Mouse (Mus musculus) frontal cortex, postnatal 25 days (tissue): Measurements from ENCODE around the gene Faf2.
A peak's percentile ranks its signal among the peaks of the same experiment; 100 is the strongest.

ENCODE experiments used
- DNase-seq, 2 experiments: peaks; one replicate each; pipeline ENCODE4 v3.0.0; 2022; ENCODE audit warnings: low spot score in 2 of 2

The Faf2 gene

DNA sequence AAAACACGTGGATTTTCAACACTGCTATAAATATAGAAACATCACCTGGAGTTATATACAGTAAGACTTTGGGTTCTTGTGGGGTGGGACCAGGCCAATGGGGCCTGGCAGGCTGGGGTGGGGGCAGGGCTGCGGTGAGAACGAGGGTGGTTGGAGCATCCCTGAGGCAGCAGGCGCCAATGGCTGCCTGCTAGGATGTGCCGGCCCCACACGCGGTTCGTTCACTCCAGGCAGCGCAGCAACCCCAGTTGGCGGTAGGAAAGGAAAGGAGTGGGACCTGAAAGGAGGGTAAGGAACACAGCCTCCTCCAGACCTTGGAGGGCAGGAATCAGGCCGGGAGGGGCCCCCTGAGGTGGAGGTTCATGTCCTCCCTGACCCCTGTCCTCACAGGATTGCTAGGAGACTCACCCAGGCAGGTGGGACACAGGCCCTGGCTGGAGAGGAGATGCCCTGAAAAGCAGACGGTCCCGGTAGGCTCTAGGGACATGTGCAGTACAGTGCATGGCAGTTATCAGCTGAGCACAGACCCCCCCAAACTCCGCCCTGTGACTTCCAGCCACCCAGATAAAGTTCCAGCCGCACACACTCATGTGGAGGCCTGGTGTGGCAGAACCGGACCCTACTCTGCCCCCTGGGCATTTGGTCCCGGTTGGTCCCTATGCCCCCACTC, 58.7 kb downstream of the Faf2 start:
- DNase-seq: no peak

DNA sequence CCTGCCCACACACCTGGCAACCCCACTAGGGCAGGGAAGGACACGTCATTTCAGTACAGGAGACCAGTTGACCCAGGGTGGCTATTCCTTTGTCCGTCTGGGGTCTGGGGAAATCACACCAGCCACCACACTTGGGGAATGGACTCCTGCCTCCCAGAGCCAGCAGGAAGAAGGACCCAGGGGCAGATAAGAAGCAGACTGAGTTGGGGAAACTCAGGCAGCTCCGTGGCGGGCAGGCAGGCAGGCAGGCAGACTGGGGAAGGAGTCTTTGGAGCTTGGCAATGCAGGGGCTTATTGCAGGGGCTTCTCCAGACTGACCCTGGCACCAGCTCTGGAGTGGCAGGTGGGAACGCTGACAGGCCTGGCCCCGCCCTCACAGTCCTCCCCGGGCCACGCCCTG, 59.7 kb downstream of the Faf2 start:
- no peak for DNase-seq

DNA sequence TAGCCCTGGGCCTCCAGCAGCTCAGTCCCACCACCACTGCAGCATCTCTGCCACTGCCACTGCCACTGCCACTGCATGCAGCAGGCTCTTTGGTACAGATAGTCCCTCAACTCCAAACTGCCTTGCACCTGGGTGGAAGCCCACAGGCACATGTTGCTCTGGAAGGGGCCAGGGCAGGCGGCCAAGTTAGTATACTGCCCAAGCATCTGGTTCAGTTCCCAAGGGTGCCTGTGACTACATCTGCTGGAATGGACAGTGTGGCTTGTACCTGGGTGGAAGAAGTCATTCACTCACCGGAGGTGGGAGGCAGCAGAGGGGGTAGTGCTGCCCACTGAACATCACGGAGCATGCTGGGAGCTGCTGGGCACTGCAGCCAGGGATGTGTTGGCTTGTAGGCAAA, 61.7 kb downstream of the Faf2 start:
- no peak for DNase-seq

DNA sequence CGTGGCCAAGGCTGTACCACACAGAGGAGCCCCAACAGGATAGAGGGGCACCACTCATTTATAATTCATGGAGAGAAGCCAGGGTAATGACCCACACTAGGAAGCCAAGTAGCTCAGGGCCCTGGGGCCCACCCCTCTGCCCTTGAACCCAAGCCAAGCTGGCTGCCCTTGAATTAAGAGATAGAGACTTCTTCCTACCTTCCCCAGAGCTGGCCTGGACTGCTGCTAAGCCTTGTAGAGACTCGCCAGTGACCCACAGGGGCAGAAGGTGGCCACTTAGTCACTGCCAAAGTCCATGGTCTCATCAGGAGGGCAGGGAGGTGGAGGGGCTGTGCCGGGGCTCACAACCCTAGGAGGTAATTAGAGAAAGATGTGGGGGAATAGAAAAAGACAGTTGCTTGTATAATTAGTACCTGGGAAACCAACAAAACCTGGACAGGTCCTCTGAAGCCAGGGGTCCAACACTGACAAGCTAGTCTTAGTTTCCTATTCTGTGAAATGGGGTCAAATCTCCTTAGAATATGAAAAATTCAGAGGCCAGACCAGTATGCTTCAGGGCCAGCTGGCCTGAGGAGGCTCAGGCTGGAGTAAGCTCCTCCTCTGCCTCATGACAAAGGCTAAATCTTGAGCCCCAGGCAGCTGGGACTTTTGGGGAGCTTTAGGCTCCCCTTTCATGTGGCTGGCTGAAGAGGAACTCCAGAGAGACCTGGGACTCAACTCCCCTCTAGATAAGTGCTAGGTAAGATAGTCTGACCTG, 62.7 kb downstream of the Faf2 start:
- DNase-seq: no peak

DNA sequence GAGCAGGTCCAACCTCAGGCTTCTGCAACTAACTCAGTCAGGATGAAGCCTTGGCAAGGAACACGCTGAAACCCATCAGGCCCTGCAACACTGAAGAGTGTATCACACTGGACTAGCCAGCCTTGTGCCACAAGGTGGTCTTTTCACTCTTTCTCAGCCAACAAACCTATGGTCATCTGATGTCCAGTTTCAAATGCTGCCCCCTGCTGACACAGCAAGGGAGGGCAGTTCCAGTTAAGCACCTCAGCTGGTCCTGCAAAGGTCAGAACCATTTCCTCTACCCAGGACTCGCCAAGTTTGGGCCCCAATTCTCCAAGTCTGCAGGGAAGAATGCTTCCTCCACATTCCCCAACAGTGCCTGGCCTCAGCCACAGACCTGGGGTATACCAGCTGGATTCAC, 63.6 kb downstream of the Faf2 start:
- no peak for DNase-seq

DNA sequence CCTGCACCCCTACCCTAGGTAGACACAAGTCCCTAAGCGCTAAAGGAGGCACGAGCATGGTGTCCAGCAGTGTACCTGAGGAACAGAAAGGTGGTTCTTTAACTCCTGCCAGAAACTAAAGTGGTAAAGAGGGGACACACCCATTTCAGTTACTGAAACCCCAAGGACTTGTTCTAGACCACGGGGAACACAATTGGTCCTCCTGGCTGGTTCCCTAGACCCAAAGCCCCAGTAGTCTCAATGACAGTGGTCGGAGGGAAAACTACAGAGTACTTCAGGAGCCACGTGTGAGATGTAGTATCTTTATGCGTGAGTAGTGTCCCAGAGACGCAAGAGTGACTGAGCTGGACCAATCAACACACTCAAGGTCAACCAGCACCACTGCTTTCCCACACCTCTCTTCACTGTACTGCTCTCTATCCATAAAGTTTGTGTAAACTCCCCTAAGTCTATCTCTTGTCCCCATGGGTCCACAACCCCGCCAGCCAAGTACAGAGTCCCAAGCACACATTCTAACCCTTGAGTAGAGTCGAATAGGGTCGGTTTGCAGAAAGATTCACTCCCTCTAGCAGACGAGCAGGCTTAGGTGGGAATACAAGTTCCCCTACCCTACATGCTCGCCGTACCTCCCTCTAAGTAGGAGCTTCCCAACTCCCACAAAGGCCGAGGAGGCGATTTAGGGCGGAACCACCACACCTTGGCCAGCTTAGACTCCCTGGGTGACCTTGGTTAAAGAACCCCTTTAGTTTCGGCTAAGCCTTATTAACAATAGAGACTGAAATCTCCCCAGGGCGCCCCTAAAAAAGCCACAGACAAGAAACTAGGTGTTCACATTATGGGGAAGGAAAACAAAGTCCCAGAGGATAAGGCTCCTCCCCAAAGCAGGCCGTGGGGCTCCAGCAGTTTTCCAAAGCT, 64.8 kb downstream of the Faf2 start:
- no peak for DNase-seq

DNA sequence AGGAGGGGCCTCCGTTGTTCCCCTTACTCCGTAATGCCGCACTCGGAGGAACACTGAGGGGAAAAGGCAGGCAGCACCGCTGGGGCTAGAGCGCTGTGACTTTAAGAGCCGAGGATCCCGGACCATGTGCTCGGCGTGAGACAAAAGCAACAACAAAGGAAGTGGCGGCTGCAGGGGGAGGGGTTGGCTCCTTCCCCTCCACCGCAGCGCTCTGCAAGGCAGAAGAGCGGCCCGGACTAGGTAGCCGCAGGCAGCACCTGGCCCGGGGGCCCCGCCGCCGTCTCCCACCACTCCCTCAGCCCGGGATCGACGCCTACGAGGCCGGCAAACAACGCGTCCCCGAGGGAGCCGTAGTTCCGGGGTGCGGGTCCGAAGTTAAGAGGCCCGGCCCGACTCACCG, 65.5 kb downstream of the Faf2 start:
- peak; percentile 52 to 56 for DNase-seq

DNA sequence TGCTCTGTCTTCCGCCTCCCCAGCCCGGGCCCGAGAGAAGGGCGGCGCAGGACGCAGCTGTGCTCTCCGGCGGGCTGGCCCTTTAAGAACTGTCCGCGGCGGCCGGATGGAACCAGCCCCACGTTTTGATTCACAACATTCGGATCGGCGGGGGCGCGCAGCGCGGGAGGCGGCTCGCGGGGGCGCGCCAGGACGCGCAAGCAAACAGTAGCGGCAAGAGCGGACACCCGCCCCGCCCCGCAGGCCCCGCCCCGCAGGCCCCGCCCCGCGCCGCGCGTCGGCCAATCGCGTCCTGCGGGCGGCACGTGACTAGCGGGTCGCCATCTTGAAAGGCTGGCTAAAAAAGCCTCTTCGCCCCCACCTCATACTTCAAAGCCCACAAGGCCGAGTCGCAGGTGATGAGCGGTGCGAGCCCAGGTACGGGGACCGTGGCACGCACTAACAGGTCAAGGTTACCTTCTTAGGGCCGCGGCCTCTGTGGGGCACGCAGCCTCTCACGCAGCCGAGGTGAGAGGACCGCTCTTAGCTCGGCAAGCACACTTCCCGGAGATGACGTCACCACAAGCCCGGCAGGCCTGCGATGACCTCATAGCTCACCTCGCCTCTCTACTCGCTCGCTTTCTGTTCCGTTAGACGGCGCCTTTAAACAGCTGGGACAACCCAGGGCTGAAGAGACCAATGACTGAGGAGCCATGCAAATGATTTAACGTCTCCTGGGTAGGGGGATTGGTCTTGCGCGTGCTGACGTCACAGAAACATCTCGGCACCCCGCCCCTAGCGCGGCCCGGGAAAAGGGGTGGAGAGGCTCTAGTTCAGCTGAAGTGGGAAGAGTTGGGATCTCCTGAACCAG, 66.2 kb downstream of the Faf2 start:
- DNase-seq: peak; percentile 90 to 95

DNA sequence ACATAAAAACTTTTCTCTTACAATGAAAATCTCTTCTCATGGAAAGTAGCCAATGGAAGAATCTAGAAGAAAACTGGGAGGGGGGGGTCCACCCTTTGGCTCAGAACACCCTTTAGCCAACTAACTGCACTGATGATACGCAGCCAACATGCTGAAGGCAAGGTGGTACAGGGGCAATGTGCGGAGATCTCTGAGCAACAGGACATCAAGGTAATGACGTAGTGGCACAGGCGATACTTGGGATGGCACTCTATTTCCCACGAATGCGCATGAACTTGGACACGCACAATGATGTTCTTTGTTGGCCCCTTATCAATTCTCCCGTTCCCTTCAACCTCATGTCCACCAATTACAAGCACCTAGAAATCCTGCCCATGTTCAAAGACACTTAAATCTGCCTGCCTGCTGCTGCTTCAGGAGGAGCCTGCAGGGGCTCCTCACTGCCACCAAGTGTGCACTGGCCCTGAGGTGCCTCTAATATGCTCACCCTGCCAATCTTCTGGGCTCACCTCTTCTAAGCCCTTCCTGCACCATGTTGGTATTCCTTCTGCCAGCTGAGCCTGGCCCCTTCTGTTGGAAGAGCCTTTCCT, 68.7 kb downstream of the Faf2 start:
- DNase-seq: no peak

DNA sequence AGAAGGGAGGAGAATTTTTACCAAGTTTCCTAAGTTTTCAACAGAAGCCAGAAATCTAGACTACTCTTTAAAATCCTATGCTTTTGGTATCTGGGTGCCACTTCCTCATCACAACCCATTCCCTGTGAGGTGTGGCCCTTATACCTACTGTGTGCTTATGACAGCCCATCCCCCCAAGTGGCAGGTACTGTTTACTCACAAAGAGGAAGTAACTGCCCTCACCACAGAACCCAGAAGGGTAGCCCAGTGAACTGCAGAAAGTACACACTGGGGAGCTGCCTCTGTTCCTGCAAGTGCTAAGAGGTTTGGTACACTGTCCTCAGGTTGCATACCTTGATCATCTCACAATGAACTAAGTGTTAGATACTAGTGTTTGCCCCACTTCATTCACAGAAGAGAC, 70.2 kb downstream of the Faf2 start:
- no peak for DNase-seq

DNA sequence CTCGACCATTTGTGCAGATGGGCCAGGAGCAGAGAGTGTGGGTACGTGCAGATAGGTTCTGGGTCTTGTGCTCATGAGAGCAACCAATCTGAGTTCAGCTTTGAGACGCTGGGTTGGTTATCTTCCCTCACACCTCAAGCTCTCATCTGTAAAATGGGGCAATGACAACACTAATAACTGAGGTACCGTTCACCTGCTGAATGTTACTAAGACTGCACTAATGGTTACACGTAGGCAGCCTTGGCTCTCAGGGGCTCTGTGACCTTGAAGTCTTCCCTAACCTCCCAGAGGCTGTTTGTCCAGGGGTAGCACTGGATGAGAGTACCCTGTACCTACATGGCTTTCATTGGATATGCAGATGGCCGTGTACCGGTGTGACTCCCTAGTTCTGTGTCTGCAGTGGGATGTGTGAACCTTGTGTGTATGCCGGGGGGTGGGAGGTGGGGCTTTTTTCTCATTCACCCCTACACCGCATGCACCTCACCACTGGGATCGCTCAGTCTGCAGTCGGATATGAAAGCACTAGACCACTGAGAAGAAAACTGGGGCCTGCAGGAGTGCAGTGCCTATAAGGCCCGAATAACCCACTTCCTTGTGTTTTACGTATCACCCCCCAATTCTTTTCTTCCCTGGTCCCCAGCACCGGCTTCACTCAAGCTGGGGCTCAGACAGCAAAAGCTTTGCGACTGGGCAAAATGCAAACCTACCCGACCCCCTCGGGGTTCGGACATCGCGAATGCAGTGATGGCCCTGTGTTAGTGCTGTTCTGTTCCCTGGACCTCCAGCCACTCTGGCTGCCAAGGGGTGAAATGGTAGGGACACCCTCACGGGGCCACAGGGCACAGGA, 71.3 kb downstream of the Faf2 start:
- no peak for DNase-seq

DNA sequence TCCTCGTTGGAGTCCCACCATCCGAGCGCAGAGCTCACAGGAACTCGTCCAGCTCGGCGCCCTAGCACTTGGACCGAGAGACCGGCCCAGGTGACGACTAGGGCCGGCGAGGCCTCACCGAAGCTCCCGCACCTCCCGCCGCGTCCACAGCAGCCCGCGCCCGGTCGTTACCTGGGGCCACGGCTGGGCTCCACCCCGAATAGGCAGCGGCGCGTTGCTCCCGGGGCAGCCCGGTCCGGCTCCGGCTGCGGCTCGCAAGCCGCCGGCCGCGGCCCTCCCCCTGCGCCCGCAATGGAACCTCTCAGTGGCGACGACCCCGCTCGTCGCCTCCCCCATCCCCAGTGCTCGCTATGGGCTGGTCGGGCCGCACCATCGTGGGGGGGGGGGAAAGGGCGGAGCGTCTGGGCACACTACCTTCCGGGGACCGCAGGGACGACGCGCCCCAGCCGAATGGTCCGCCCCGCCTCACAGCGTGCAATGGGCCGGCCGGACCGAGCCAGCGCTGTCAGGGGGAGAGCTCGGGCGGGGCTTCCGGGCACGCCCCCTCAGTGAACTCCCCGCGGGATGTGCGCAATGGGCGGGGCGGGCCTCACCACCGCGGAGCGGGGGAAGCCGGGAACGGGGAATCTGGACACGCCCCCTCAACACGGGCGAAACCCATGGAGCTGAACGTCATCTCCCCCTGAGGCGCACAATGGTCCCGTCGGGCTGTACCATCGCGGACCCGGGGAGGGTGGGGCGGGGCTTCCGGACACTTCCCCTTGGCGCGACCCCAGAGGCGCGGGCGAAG, 72.2 kb downstream of the Faf2 start, which contains the start of gene Rnf44:
Rnf44 (minus strand) TSS at position 350 of the 790 bp plus-strand sequence.
- DNase-seq: peak; percentile 89 to 97

DNA sequence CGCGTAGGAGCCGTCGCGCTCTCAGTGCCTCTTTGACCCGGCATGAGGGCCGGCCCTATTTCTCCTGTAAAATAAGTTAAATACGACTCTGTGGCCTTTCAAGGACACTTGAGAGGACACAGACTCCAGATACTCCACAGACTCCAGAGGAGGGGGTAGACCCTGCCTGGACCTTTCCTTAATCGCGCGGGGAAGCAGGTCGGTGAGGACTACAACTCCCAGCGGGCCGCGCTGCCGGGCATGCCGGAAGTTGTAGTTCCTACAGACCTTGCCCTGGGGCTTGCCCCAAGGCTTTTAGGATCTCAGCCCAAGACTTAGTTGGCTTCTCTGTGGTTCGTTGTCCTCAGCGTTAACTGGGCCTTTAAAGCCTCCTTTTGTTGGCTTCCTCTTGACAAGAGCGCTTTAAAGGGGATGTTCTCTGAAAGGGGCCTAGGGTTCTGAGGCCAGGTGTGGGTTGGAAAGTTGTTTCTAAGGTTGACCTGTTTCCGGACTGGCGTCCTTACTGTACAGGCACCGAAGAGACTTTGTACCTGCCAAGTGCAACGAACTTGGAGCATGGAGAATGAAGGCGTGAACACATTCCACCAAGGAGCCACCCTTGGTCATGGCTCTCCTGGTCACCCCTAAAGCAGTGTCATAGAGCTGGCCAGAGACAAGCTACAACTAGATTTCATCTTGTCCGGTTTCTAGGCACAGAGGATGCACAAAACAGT, 72.9 kb downstream of the Faf2 start:
- DNase-seq: peak in 1 of 2 experiments; percentile 82

DNA sequence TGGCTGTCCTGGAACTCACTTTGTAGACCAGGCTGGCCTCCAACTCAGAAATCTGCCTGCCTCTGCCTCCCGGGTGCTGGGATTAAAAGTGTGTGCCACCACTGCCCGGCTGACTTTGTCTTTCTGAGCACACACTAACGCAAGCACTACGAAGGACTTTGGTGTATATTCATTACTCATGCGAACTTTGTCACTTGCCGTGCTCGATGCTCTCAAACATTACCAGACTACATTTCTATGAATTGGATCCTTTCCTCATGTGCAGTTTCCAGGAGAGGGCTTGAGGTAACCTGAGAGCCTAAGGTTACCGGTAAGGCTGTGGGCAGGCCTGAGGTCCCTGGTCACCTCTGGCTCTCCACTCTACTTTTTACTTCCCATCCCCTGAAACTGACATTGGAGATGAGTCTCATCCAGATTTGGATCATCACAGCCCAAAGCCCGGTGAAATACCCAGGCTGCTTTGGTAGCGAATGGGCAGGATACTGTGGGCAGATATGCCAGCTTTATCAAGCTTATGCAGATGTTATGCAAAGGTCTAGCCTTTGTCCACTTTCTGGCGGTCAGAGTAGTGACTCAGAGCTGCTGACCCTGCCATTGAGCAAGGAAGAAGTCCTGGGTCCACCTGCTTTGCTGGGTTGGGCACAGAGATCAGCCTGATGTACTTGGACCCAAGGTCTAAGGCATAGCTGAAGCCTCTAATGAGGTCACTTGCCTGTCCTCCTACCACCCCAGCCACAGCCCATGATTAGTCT, 74.1 kb downstream of the Faf2 start:
- no peak for DNase-seq

DNA sequence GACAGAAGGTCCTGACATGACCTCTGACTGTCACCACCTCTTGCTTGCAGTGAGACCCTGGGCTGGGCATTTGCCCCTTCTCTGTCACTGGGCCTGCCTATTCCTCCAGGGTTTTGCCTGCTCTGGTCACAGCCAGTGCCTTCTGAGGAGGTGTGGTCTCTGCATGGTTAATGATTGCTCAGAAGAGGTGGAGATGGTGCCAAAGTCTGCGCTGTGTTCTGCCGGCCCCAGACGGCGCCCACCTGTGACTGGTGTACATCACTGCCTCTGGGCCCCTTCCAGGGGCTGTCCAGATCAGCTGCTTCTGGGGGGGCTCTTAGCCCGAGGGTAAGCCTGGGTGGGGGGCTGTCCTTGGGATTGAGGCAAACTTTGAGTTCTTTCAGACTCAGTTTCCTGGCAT, 79.7 kb downstream of the Faf2 start, which contains the start of gene Cdhr2:
Cdhr2 (plus strand) TSS at position 219 of the 400 bp plus-strand sequence.
- DNase-seq: no peak

DNA sequence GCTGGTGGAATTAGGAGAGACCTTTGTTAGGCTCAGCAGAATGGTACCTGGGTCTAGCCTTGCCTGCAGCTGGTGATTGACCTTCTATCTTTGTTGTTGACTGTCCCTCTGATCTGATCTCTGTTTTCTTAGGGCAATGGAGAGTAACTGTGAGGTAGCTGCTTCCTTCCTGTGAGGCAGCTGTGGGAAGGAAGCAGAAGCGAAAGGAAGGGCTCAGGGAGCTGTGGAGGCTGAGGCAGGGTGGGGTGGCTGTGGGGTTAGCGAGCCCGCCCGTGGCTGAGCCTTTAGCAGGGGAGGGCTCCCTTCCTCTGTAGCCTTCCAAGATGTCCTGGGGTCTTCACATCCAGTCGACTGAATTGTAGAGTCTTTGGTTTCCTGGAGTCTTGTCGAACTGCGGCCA, 80.9 kb downstream of the Faf2 start:
- DNase-seq: no peak

DNA sequence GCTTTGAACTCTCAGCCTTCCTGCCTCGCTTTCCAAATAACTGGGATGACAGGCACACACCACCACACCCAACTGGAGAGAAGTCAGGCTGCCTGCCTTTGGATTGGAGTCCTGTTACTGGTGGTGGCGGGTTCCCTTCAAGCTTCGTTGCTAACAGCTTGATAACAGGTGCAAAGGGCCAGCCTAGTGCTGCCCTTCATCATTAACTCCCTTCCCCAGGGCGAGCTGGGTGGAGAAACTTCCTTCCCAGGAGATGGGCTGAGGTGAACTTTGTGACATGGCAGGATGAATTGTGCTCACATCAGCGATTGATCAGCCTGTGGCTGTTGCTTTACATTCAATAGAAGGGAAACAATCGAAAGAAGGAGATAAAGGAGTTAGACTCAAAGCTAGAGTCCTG, 83.3 kb downstream of the Faf2 start:
- DNase-seq: no peak

DNA sequence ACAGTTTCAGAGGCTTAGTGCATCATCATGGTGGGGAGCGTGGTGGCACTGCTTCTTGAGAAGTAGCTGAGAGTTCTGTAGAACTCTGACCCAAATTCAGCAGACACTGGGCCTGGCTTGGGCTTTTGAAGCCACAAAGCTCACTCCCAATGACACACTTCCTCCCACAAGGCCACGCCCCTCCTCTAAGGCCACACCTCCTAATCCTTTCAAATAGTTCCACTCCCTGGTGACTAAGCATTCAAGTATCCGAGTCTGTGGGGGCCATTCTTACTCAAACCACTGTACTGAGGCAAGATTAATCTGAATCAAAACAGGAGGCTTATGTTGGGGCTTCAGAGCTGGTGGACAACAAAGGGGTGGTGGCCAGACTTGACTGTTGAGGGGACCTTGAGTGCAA, 89.3 kb downstream of the Faf2 start:
- DNase-seq: no peak
